Mouse (Mus musculus): ENCODE measurements around the gene Slc16a3. TPM values are rescaled to one million over a fixed set of nuclear protein-coding genes. Genes with fewer than 3 reads are reported as not detected.

The Slc16a3 gene
- total RNA-seq, 2 experiments from 2014 or later = 3.5 to 5.5 TPM

- no peak for DNase-seq (ENCODE audit: low spot score in 2 of 2)
- intact Hi-C loops (cut with DNase I) = no loop called here
These were observed 46.5 kb downstream of the Slc16a3 start for GRCm38 (mm10) chr11:120994741-120995140.

DNA sequence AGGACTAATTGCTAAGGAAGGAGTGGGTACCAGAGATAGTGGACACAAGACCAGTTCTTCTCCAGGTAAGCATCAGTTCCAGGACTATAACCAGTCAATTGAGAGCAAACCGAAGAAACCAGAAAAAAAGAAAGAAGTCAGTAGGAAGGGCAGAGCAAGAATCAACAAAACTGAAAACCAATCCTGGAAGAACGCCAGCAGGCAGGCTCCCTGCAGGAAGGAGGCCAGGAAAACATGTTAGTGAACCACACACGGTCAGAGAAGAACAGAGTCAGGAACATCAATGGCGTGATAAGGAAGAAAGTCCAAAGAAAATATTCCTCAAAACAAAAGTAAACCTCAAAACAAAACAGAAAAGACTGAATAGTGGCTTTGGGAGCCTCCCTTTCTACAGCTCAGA is 53.7 kb downstream of the Slc16a3 start:
- intact Hi-C loops (cut with DNase I) = no loop called here
- no peak for DNase-seq (ENCODE audit: low spot score in 2 of 2)

GRCm38 (mm10) chr11:121004281-121004680 is 56.0 kb downstream of the Slc16a3 start:
- intact Hi-C loops (cut with DNase I) = no loop called here
- DNase-seq (ENCODE audit: low spot score in 2 of 2) = no peak

DNA sequence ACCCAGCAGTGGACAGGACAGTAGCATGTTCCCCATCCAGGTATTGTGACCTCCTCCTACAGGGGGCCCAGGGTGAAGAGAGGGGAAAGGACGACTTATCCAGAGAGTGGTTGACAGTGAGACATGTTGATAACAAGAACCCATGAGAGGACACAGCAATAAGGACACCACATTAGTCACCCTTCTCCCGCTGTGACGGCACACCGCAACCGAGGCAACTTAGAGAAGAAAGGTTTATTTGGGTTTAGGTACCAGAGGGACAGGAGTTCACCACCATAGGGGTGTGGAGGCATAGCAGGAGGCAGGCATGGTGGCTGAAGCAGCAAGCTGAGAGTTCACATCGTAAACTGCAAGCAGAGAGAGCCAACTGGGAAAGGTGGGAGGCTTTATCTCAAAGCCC is 57.9 kb downstream of the Slc16a3 start:
- intact Hi-C loops (cut with DNase I) = no loop called here
- no peak for DNase-seq (ENCODE audit: low spot score in 2 of 2)

DNA sequence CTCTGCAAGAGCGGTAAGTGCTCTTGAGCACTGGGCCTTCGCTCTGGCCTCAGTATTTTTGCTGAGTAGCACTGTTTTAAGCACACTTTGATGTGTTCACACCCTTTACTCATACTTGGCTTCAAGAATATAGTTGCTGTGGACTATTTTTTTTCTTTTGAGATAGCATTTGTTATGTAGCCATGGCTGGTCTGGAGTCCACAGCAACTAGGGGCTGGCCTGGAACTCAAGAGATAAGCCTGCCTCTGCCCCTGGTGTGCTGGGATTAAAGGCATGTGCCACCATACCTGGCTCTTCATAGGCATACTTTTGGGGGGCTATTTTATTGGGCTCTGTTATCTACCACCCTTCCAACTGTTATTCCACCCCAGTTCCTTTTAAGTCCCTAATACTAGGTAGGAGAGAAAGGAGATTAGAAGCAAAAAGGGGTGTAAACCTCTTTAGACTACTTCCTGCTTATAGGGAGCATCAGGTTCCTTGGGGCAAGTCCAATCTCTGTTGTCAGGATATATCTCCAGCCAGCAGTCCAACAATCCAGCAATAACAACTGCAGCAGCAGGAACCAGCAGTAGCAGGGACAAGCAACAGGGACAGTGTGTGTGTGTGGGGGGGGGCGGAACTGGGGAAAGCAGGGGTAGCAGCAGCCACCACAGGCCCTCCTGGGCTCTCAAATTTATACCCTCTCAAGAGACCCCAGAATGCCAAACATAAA is 61.9 kb downstream of the Slc16a3 start:
- intact Hi-C loops (cut with DNase I) = no loop called here

More for the DNA sequence above, 61.9 kb downstream of the Slc16a3 start:
- no peak for DNase-seq (ENCODE audit: low spot score in 2 of 2)

Other genes starting within 250 kb of the Slc16a3 start
- gene Cenpx, start 234.7 kb upstream of the Slc16a3 start, total RNA-seq (2021) = 10 to 100 TPM; 18.1 to 19.2 TPM
- 10 to 100 TPM; 41.9 to 66.1 TPM for gene Lrrc45, start 234.6 kb upstream of the Slc16a3 start, total RNA-seq (2021)
- gene Rac3, start 227.0 kb upstream of the Slc16a3 start, total RNA-seq (2021) = 10 to 100 TPM; 34.7 to 39.9 TPM
- gene Dcxr, start 221.2 kb upstream of the Slc16a3 start, total RNA-seq (2021) = 10 to 100 TPM in 1 of 2 experiments, 1 to 10 TPM in 1; 8.7 to 10.3 TPM
- 1 to 10 TPM in 1 of 2 experiments, under 1 TPM in 1; 0.32 to 1.6 TPM for gene Cbr2, start 216.4 kb upstream of the Slc16a3 start, total RNA-seq (2021)
- 10 to 100 TPM; 23.4 to 34.8 TPM for gene Hmga1b, start 185.7 kb upstream of the Slc16a3 start, total RNA-seq (2021)
- 10 to 100 TPM; 63.7 to 65.9 TPM for gene Rfng, start 164.3 kb upstream of the Slc16a3 start, total RNA-seq (2021)
- 100 to 1,000 TPM; 130 to 153 TPM for gene Gps1, start 164.2 kb upstream of the Slc16a3 start, total RNA-seq (2021)
- 10 to 100 TPM; 39.4 to 42.4 TPM for gene Dus1l, start 152.1 kb upstream of the Slc16a3 start, total RNA-seq (2021)
- gene Fasn, start 123.9 kb upstream of the Slc16a3 start, total RNA-seq (2021) = 100 to 1,000 TPM; 182 to 190 TPM
- gene Ccdc57, start 15.6 kb upstream of the Slc16a3 start, total RNA-seq (2021) = 10 to 100 TPM in 1 of 2 experiments, 1 to 10 TPM in 1; 6.2 to 10.7 TPM
- 100 to 1,000 TPM; 113 to 115 TPM for gene Csnk1d, start 42.9 kb downstream of the Slc16a3 start, total RNA-seq (2021)
- 1 to 10 TPM; 2.1 TPM for gene Cd7, start 90.9 kb downstream of the Slc16a3 start, total RNA-seq (2021)
- gene Sectm1b, start 115.1 kb downstream of the Slc16a3 start, total RNA-seq (2021) = not detected
- gene Sectm1a, start 132.7 kb downstream of the Slc16a3 start, total RNA-seq (2021) = not detected
- not detected for gene Tex19.2, start 170.2 kb downstream of the Slc16a3 start, total RNA-seq (2021)
- not detected for gene Tex19.1, start 197.7 kb downstream of the Slc16a3 start, total RNA-seq (2021)
- not detected for gene Uts2r, start 211.8 kb downstream of the Slc16a3 start, total RNA-seq (2021)

All from left cerebral cortex, postnatal 36 days (tissue).